Mouse (Mus musculus): ENCODE data around the gene Tipin.

The Tipin gene

GRCm38 (mm10) chr9:64349490-64349889, 68.1 kb downstream of the Tipin start:
- no peak for DNase-seq

- no peak for DNase-seq
Measured at GRCm38 (mm10) chr9:64351191-64351590, 69.8 kb downstream of the Tipin start.

All from lung, postnatal 14 days (tissue).